Mouse (Mus musculus): ENCODE results near the gene Tmed9. TPM values are rescaled to one million over a fixed set of nuclear protein-coding genes. Genes with fewer than 3 reads are reported as not detected.

Tmed9 gene
- total and polyA plus RNA-seq, 3 experiments, result 88.2 to 196 (median 194) TPM

GRCm38 (mm10) chr13:55606899-55607623 lies 33.5 kb downstream of the Tmed9 start:
- no peak overlapping the region for H3K27ac ChIP-seq (ENCODE audit: insufficient read depth, low read depth)
- H3K9me3 ChIP-seq (replicated peaks; ENCODE audit: low read length), result no peaks in the 10 kb centered on the region
- H3K36me3 ChIP-seq (replicated peaks in 1 of 2; ENCODE audit: control insufficient read depth in 1 of 2, insufficient read depth in 1 of 2, low read length in 1 of 2), result peaks cover 36 to 86% of the 10 kb centered on the region in 2 experiments
- H3K4me3 ChIP-seq (replicated peaks in 1 of 3; ENCODE audit: low read depth in 2 of 3, low read length in 2 of 3, poor library complexity in 1 of 3), result no peak overlapping the region
- no peak for DNase-seq (ENCODE audit: extremely low read depth)
- H3K79me2 ChIP-seq (replicated peaks; ENCODE audit: control insufficient read depth, extremely low read depth, insufficient read depth, poor library complexity, severe bottlenecking), result no peaks in the 10 kb centered on the region
- TF ChIP-seq JUN (IDR thresholded peaks at IDR 0.05; ENCODE audit: insufficient read depth, low read depth, low read length), result no peak
- TF ChIP-seq EP300 (IDR thresholded peaks at IDR 0.05; ENCODE audit: low read length), result no peak
- TF ChIP-seq POLR2A (IDR thresholded peaks at IDR 0.05; ENCODE audit: low read depth, low read length), result no peak
- no peak for TF ChIP-seq RCOR1 (conservative IDR thresholded peaks at IDR 0.05; ENCODE audit: low read depth, low read length)
- no peak for TF ChIP-seq ZKSCAN1 (IDR thresholded peaks at IDR 0.05; ENCODE audit: borderline replicate concordance, low read depth, low read length)
- no peaks in the 10 kb centered on the region for H3K4me1 ChIP-seq (ENCODE audit: control insufficient read depth in 1 of 2, insufficient read depth in 2 of 2)
- H3K4me2 ChIP-seq (ENCODE audit: insufficient read depth, low read depth, poor library complexity, severe bottlenecking), result no peak overlapping the region
- no peaks in the 10 kb centered on the region for H3K27me3 ChIP-seq (replicated peaks)
- dilution Hi-C loops (cut with MboI; ENCODE audit: extremely low pct_ligation_motif_present, extremely low pct_unique_long_range_greater_than_20kb, low sequenced_read_pairs) (no loop called here), in situ Hi-C loops (cut with MboI; ENCODE audit: low pct_ligation_motif_present, low pct_unique_long_range_greater_than_20kb, low sequenced_read_pairs) (loop anchor here (10.0 kb wide), 1 partner anchor 118 kb away; the partner anchor contains the start of gene Pcbd2)
- no peak overlapping the region for H3K9ac ChIP-seq (ENCODE audit: insufficient read depth, low read depth)

GRCm38 (mm10) chr13:55607624-55608006 lies 34.1 kb downstream of the Tmed9 start:
- H3K4me2 ChIP-seq (ENCODE audit: insufficient read depth, low read depth, poor library complexity, severe bottlenecking), result no peak overlapping the region
- H3K27ac ChIP-seq (ENCODE audit: insufficient read depth, low read depth), result no peak overlapping the region
- TF ChIP-seq EP300 (IDR thresholded peaks at IDR 0.05; ENCODE audit: low read length), result no peak
- TF ChIP-seq NRF1 (IDR thresholded peaks at IDR 0.05; ENCODE audit: low read depth, low read length), result no peak
- TF ChIP-seq ELF1 (IDR thresholded peaks at IDR 0.05; ENCODE audit: low read depth, low read length), result no peak
- no peak for TF ChIP-seq GABPA (IDR thresholded peaks at IDR 0.05; ENCODE audit: insufficient replicate concordance, low read depth, low read length)
- no peak for TF ChIP-seq ZNF384 (IDR thresholded peaks at IDR 0.05; ENCODE audit: low read depth, low read length)
- no peak for TF ChIP-seq MAX (IDR thresholded peaks at IDR 0.05; ENCODE audit: low read length)
- H3K36me3 ChIP-seq (replicated peaks in 1 of 2; ENCODE audit: control insufficient read depth in 1 of 2, insufficient read depth in 1 of 2, low read length in 1 of 2), result peaks cover 34 to 84% of the 10 kb centered on the region in 2 experiments
- no peaks in the 10 kb centered on the region for H3K27me3 ChIP-seq (replicated peaks)
- in situ Hi-C loops (cut with MboI; ENCODE audit: low pct_ligation_motif_present, low pct_unique_long_range_greater_than_20kb, low sequenced_read_pairs) (loop anchor here (10.0 kb wide), 1 partner anchor 117 kb away; the partner anchor contains the start of gene Pcbd2), dilution Hi-C loops (cut with MboI; ENCODE audit: extremely low pct_ligation_motif_present, extremely low pct_unique_long_range_greater_than_20kb, low sequenced_read_pairs) (no loop called here)
- H3K79me2 ChIP-seq (replicated peaks; ENCODE audit: control insufficient read depth, extremely low read depth, insufficient read depth, poor library complexity, severe bottlenecking), result no peaks in the 10 kb centered on the region
- no peak overlapping the region for H3K9ac ChIP-seq (ENCODE audit: insufficient read depth, low read depth)
- H3K9me3 ChIP-seq (replicated peaks; ENCODE audit: low read length), result no peaks in the 10 kb centered on the region
- no peak for DNase-seq (ENCODE audit: extremely low read depth)
- H3K4me3 ChIP-seq (replicated peaks in 1 of 3; ENCODE audit: low read depth in 2 of 3, low read length in 2 of 3, poor library complexity in 1 of 3), result no peak overlapping the region
- no peaks in the 10 kb centered on the region for H3K4me1 ChIP-seq (ENCODE audit: control insufficient read depth in 1 of 2, insufficient read depth in 2 of 2)

- DNase-seq (ENCODE audit: extremely low read depth), result no peak
- H3K9me3 ChIP-seq (replicated peaks; ENCODE audit: low read length), result no peaks in the 10 kb centered on the region
- no peaks in the 10 kb centered on the region for H3K79me2 ChIP-seq (replicated peaks; ENCODE audit: control insufficient read depth, extremely low read depth, insufficient read depth, poor library complexity, severe bottlenecking)
- no peak overlapping the region for H3K4me2 ChIP-seq (ENCODE audit: insufficient read depth, low read depth, poor library complexity, severe bottlenecking)
- H3K4me3 ChIP-seq (replicated peaks in 1 of 3; ENCODE audit: low read depth in 2 of 3, low read length in 2 of 3, poor library complexity in 1 of 3), result no peak overlapping the region
- H3K27me3 ChIP-seq (replicated peaks), result no peaks in the 10 kb centered on the region
- dilution Hi-C loops (cut with MboI; ENCODE audit: extremely low pct_ligation_motif_present, extremely low pct_unique_long_range_greater_than_20kb, low sequenced_read_pairs) (no loop called here), in situ Hi-C loops (cut with MboI; ENCODE audit: low pct_ligation_motif_present, low pct_unique_long_range_greater_than_20kb, low sequenced_read_pairs) (no loop called here)
- peaks cover 23 to 64% of the 10 kb centered on the region in 2 experiments for H3K36me3 ChIP-seq (replicated peaks in 1 of 2; ENCODE audit: control insufficient read depth in 1 of 2, insufficient read depth in 1 of 2, low read length in 1 of 2)
- H3K4me1 ChIP-seq (ENCODE audit: control insufficient read depth in 1 of 2, insufficient read depth in 2 of 2), result no peaks in the 10 kb centered on the region
- TF ChIP-seq MAZ (IDR thresholded peaks at IDR 0.05; ENCODE audit: low read depth, low read length), result no peak
- no peak for TF ChIP-seq RAD21 (IDR thresholded peaks at IDR 0.05; ENCODE audit: low read depth, low read length)
- TF ChIP-seq ZC3H11A (IDR thresholded peaks at IDR 0.05; ENCODE audit: low read depth, low read length), result no peak
- no peak for TF ChIP-seq JUN (IDR thresholded peaks at IDR 0.05; ENCODE audit: insufficient read depth, low read depth, low read length)
- no peak for TF ChIP-seq EP300 (IDR thresholded peaks at IDR 0.05; ENCODE audit: low read length)
- no peak for TF ChIP-seq GABPA (IDR thresholded peaks at IDR 0.05; ENCODE audit: insufficient replicate concordance, low read depth, low read length)
- no peak for TF ChIP-seq POLR2A (IDR thresholded peaks at IDR 0.05; ENCODE audit: low read depth, low read length)
- TF ChIP-seq ZNF384 (IDR thresholded peaks at IDR 0.05; ENCODE audit: low read depth, low read length), result no peak
- TF ChIP-seq ETS1 (conservative IDR thresholded peaks at IDR 0.05; ENCODE audit: low read depth, low read length), result no peak
- TF ChIP-seq TCF12 (IDR thresholded peaks at IDR 0.05; ENCODE audit: low read depth, low read length), result no peak
- TF ChIP-seq SMC3 (IDR thresholded peaks at IDR 0.05; ENCODE audit: low read depth, low read length), result no peak
- no peak for TF ChIP-seq BHLHE40 (IDR thresholded peaks at IDR 0.05; ENCODE audit: low read depth, low read length)
- TF ChIP-seq USF1 (IDR thresholded peaks at IDR 0.05; ENCODE audit: low read depth, low read length), result no peak
- no peak overlapping the region for H3K9ac ChIP-seq (ENCODE audit: insufficient read depth, low read depth)
- no peak overlapping the region for H3K27ac ChIP-seq (ENCODE audit: insufficient read depth, low read depth)
These were observed 38.5 kb downstream of the Tmed9 start for GRCm38 (mm10) chr13:55611996-55612395.

Measured in CH12.LX (cell line).